Mouse (Mus musculus): Measurements from ENCODE around the gene Zdhhc12. TPM values are rescaled to one million over a fixed set of nuclear protein-coding genes. Genes with fewer than 3 reads are reported as not detected.
"Not testable (repeated sequence)": the region's sequence is repeated elsewhere in the genome, so short reads cannot be mapped to it uniquely, and the experiment has no call there.

Gene Zdhhc12
- polyA plus RNA-seq (2012; rRNA removed): 18.9 and 19.5 TPM in 2 replicates

DNA sequence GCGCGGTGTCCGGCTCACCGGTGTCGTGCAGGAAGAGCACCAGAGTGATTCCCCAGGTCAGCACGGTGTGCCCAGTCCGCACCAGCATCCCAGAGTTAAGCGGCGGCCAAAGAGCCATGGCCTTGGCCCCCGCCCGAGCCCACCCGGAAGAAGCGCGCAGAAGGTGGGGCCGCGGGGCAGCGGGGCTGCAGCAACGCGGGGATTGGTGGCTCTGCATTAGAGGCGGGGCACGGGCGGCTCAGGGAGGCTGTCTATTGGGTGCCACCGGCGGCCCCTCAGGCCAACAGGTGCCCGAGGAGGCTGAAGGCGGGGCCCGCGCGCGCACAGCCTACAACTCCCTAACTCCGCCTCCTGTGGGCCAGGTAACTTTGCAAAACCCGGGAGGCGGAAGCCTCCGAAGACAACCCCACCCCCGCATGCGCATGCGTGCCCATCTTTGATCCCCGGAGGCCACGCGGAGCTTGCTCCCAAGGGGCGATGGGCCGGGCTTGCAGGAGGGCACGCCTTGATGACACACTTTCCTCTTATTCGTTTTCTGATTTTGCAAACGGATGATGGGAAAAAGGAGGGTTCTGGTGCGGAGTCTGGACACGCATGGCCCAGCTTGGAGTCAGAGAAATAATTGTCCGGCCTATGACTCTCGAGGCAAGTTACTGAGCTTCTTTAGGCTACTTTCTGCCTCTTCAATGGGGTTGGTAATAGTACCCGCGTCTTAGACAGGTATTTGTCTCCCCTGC lies at the start of gene Zdhhc12:
Gene Zdhhc12 (minus strand): TSS at position 178 of the 737 bp plus-strand sequence.
- Histone ChIP-seq H3K27ac (ENCODE audit: insufficient read depth, low read length) (no peak within 1 kb of the TSS), H3K4me1 (ENCODE audit: control insufficient read depth, insufficient read depth, low read length) (no peaks in the 10 kb centered on the region), H3K4me3 (ENCODE audit: insufficient read depth, low read length) (peak within 1 kb of the TSS; percentile 54)
- TF ChIP-seq CTCF (IDR thresholded peaks at IDR 0.05; ENCODE audit: extremely low read depth, insufficient read depth, low read length) (no peak), POLR2A (IDR thresholded peaks at IDR 0.05; ENCODE audit: extremely low read depth, insufficient read depth, low read length) (peak; percentile 58)

DNA sequence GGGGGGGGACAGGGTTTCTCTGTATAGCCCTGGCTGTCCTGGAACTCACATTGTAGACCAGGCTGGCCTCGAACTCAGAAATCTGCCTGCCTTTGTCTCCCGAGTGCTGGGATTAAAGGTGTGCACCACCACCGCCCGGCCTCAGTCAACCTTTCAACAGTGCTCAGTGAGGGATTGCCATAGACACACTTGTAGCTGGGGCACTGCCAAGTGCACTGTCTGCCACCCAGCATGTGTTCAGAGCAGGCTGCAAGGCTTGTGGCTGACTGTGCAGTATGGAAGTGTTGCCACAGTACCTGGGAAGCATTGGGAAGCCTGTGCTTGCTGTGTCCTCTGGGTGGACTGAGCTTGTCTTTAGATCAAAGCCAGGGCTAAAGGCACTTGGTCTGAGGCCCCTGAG lies 46.6 kb upstream of the Zdhhc12 start:
- H3K4me1 ChIP-seq (ENCODE audit: control insufficient read depth, insufficient read depth, low read length); H3K27ac ChIP-seq (ENCODE audit: insufficient read depth, low read length); H3K4me3 ChIP-seq (ENCODE audit: insufficient read depth, low read length): not testable (repeated sequence)

DNA sequence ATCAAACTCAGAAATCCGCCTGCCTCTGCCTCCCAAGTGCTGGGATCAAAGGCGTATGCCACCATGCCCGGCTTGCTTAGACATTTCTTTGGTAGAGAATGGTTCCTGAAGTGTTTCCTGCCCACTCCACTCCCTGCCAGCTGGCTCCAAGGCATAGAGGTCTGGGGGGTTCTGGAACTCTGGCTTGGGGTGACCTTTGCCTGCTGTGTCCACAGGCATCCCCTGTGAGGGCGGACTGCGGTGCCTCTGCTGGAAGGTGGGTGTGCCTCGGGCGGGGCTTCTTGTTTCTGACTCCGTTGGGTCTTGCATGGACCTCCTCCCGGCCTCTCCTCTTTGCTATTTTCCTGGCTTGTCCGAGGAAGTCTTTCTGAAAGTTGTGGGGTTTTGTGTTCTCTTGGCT lies 43.0 kb upstream of the Zdhhc12 start:
- TF ChIP-seq CTCF (IDR thresholded peaks at IDR 0.05; ENCODE audit: extremely low read depth, insufficient read depth, low read length) (no peak), POLR2A (IDR thresholded peaks at IDR 0.05; ENCODE audit: extremely low read depth, insufficient read depth, low read length) (no peak)
- no peak overlapping the region for H3K27ac ChIP-seq (ENCODE audit: insufficient read depth, low read length)

DNA sequence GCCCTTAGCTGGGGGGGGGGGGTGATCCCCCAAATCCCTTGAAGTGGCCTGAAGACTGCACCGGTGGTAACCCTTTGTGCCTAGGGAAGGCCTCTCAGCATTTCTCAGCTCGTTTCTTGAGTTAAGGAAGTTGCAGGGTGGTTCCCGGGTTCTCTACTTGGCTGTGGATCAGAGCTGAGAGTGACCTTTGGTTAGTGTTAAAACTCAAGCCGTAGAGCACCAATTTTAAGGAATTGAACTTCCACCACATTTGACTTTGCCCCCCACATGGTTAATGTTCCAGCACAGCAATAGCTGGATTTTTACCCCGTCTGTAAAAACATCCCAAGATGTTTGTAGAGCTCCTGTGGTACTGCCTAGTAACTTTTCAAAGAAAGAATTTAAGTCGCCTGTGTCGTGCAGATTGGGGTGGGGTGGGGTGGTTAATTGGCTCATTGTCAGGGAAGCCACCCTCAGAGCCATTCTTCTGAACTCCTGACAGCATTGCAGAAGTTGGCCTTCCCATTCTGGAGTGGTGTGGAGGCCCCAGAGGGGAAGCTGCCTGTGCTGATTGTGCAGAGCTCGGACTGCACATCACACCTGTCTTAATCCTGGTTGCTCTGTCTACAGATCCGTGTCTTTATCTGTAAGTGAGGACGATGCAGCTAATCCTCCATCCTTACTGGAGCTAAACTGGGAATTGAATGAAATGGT lies 41.6 kb upstream of the Zdhhc12 start:
- peaks cover 2% of the 10 kb centered on the region; the same call in 1 of the 2 replicates for H3K4me1 ChIP-seq (ENCODE audit: control insufficient read depth, insufficient read depth, low read length)
- no peak overlapping the region for H3K4me3 ChIP-seq (ENCODE audit: insufficient read depth, low read length)
- TF ChIP-seq POLR2A (IDR thresholded peaks at IDR 0.05; ENCODE audit: extremely low read depth, insufficient read depth, low read length) (no peak), CTCF (IDR thresholded peaks at IDR 0.05; ENCODE audit: extremely low read depth, insufficient read depth, low read length) (no peak)
- H3K27ac ChIP-seq (ENCODE audit: insufficient read depth, low read length): no peak overlapping the region

More for the DNA sequence above, 43.0 kb upstream of the Zdhhc12 start:
- Histone ChIP-seq H3K4me1 (ENCODE audit: control insufficient read depth, insufficient read depth, low read length) (peaks cover 2% of the 10 kb centered on the region; the same call in 1 of the 2 replicates), H3K4me3 (ENCODE audit: insufficient read depth, low read length) (no peak overlapping the region)

DNA sequence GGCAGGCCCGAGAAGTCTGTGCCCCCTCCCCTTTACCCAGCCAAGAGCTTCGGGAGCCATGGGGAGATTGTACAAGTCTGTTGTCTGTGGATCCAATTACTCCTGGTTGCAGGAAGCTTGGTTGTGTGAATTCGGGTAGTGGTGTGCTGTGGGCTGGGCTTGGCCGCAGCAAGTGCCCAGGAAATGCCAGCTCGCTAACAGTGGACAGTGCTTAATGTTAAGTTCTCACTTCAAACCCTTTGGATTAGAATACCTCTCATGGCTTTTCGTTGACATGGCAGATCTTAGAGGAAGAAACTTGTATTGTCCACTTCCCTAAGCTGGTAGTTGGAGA lies 40.9 kb upstream of the Zdhhc12 start:
- TF ChIP-seq POLR2A (IDR thresholded peaks at IDR 0.05; ENCODE audit: extremely low read depth, insufficient read depth, low read length) (no peak), CTCF (IDR thresholded peaks at IDR 0.05; ENCODE audit: extremely low read depth, insufficient read depth, low read length) (no peak)
- no peak overlapping the region for H3K27ac ChIP-seq (ENCODE audit: insufficient read depth, low read length)
- H3K4me3 ChIP-seq (ENCODE audit: insufficient read depth, low read length): peak overlapping the region; percentile 67
- H3K4me1 ChIP-seq (ENCODE audit: control insufficient read depth, insufficient read depth, low read length): peaks cover 2% of the 10 kb centered on the region; the same call in 1 of the 2 replicates

DNA sequence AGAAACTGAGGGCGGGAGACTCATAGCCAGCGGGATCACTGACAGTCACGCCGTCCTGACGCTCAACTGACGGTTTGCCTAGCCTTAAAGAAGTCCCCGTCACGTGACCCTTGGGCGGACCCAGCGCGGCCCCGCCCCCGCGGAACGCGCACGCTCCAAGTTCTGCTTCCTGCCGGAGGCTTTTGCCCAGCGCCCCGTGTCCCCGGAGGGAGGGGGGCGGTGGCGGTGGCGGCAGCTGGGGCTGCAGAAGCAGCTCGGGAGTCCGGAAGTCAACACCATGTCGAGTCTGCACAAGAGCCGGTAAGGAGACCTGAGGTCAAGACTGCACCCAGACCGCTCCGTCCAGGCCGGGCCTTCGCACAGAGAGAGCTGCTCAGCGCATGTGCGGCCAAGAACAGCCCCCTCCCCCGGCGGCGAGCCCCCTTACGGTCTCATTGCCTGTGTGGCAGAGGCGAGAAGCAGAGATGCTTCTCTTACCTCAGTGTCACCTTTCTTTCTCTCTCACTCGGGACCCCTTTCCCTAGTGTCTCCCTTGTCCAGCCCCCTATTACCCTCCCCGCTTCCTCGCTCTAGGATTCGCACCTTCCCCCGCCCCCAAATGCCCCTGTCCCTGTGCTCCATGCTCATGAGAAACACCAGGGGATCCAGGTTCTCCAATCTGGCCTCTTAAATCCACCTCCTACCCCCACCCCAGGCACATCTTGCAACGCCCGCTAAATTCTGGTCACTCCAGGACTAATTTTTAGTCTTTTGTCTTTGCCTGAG lies 40.3 kb upstream of the Zdhhc12 start, which contains the start of gene Tbc1d13:
Gene Tbc1d13 (plus strand): TSS at position 134 of the 765 bp plus-strand sequence.
- peak within 1 kb of the TSS; percentile 67 for H3K4me3 ChIP-seq (ENCODE audit: insufficient read depth, low read length)
- TF ChIP-seq CTCF (IDR thresholded peaks at IDR 0.05; ENCODE audit: extremely low read depth, insufficient read depth, low read length) (no peak), POLR2A (IDR thresholded peaks at IDR 0.05; ENCODE audit: extremely low read depth, insufficient read depth, low read length) (peak; percentile 99)
- peak within 1 kb of the TSS; percentile 36; the same call in 1 of the 2 replicates for H3K27ac ChIP-seq (ENCODE audit: insufficient read depth, low read length)
- H3K4me1 ChIP-seq (ENCODE audit: control insufficient read depth, insufficient read depth, low read length): peaks cover 2% of the 10 kb centered on the region; the same call in 1 of the 2 replicates

DNA sequence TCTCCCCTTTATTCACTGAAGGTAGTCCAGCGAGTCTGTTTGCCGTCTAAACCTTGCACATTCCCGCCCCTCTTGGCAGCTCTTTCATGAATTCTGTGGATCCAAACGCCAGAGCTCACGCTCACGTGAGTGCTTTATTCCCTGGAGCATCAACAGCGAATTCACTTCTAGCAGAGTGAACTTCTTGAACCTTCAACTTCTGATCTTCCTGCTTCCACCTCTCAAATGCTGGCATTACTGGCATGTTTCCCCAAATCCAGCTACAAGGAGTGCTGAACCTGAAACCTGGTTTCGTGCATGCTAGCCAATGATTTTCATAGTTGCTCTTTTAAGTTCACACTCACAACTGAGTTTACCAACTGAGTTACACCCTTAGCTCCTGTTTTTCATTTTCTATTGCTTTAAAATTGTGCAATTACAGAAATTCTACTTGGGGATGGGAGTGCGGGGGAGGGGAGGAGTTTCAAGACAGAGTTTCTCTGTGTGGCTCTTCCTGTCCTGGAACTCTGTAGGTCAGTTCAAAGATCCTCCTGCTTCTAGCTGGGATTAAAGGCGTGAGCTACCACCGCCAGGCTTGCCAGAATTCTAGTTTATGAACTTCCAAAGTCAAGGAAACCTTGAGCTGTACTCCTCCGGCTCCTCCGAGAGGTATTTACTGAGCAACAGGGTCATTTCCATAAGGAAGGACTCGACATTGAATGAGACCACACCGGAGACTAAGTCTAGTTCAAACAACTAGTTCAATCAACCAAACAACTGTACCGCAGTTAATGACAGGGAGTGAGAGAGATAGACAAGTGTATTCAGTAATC lies 39.6 kb upstream of the Zdhhc12 start:
- H3K4me1 ChIP-seq (ENCODE audit: control insufficient read depth, insufficient read depth, low read length): peaks cover 2% of the 10 kb centered on the region; the same call in 1 of the 2 replicates
- peak overlapping the region; percentile 24; the same call in 1 of the 2 replicates for H3K27ac ChIP-seq (ENCODE audit: insufficient read depth, low read length)
- peak overlapping the region; percentile 67 for H3K4me3 ChIP-seq (ENCODE audit: insufficient read depth, low read length)
- TF ChIP-seq POLR2A (IDR thresholded peaks at IDR 0.05; ENCODE audit: extremely low read depth, insufficient read depth, low read length) (no peak), CTCF (IDR thresholded peaks at IDR 0.05; ENCODE audit: extremely low read depth, insufficient read depth, low read length) (no peak)

DNA sequence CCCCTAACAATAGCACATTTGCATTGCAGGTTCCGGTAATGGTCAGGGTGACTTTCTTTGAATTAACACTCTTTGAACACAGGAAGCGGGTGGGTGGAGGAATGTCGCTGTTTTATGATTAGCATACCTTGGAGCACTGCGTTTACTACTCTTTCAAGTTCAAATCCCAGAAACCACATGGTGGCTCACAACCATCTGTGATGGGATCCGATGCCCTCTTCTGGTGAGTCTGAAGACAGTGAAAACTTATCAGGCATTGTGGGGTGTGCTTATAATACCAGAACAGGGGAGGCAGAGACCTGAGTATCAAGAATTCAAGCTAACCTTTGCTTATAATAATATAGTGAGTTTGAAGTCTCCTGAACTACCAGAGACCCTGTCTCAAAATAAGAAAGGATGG lies 37.8 kb upstream of the Zdhhc12 start:
- H3K4me3 ChIP-seq (ENCODE audit: insufficient read depth, low read length); H3K4me1 ChIP-seq (ENCODE audit: control insufficient read depth, insufficient read depth, low read length); H3K27ac ChIP-seq (ENCODE audit: insufficient read depth, low read length): not testable (repeated sequence)

DNA sequence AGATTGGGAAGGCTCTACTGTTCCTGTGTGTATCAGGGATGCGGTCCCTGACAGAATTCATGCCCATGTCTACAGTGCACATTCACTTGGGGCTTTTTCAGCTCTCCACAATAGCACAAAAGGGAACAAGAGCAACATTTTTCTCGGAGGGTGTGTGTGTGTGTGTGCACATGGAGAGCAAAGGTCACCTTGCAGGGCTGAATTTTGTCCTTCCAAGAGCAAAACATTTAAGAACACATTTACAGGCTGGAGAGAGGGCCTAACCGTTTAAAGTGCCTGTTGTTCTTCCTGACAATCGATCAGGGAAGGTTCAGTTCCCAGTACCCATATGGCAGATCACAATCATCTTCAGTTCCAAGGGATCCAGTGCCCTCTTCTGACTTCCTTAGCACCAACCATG lies 36.7 kb upstream of the Zdhhc12 start:
- no peak overlapping the region for H3K27ac ChIP-seq (ENCODE audit: insufficient read depth, low read length)
- no peak overlapping the region for H3K4me3 ChIP-seq (ENCODE audit: insufficient read depth, low read length)
- peaks cover 4% of the 10 kb centered on the region; the same call in 1 of the 2 replicates for H3K4me1 ChIP-seq (ENCODE audit: control insufficient read depth, insufficient read depth, low read length)
- TF ChIP-seq POLR2A (IDR thresholded peaks at IDR 0.05; ENCODE audit: extremely low read depth, insufficient read depth, low read length) (no peak), CTCF (IDR thresholded peaks at IDR 0.05; ENCODE audit: extremely low read depth, insufficient read depth, low read length) (no peak)
